Mouse (Mus musculus) skeletal muscle tissue, adult 2 months (tissue): ENCODE data around the gene Lin37.

Experiments used
- DNase-seq: peaks from one replicate; pipeline ENCODE4 v3.0.0-alpha.2; 2012; ENCODE audit warnings: low read depth, low spot score

Lin37 gene

DNA sequence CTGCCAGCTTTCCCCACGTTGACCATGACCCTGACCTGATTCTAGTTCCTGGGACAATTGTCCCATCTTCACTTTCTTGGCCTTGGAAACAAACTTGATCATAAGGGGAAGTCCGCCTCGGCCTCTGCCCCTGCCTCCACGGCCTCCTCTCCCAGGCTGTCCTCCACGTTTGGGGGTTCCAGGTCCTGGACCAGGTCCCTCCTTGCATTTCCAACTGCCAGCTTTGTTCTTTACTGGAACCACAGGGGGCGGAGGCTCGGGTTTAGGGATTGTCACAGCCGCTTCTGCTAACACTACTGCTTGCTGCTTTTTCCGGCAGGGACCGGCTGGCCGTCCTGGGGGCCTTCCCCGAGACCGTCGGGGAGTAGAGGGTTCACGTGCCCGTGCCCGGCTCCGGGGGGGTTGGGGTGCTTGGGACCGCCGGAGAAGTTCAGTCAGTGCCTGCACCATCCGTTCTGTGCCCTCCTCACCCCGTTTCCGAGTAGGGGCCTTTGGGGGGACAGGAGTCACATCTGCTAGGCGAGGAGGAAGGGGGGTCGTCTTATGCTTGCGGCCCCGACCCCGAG lies 26.9 kb upstream of the Lin37 start:
- DNase-seq = no peak

DNA sequence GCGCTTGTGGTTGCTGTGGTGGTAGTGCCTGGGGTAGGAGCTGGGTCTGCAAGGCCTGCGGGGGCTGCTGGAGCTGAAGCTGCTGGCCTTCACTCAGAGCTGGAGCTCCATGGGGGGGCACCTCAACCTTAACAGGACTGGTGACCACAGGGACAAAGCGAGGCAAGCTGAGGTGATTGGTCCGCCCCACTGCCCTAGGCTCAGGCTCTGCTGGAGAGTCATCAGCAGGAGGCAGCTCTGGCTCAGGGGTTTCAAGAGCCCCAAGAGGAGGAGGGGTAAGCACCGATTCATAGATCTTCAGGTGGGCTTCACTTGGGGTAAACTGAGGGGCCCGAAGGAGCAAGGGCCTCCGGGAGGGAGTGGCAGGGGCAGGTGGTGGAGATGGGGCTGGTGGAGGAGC lies 25.5 kb upstream of the Lin37 start:
- DNase-seq = no peak

DNA sequence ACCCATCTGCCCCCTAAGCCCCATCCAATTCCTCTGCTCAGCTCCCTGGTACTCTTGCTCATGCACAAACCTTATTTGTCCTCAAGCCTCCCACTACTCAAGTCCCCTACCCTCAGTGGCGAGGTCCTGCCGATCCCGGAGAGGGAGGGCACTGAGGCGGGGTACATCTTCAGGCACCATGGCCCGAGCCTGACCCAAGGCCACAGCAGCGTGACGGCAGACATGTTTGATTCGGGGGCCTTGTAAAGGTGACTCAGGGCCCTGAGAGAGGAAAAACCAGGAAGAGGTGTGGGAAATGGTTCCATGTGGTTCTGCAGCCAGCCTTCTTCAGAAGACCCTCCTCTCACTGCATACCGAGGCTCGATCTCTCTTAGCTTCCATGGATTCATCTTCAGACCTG lies 24.7 kb upstream of the Lin37 start:
- no peak for DNase-seq

DNA sequence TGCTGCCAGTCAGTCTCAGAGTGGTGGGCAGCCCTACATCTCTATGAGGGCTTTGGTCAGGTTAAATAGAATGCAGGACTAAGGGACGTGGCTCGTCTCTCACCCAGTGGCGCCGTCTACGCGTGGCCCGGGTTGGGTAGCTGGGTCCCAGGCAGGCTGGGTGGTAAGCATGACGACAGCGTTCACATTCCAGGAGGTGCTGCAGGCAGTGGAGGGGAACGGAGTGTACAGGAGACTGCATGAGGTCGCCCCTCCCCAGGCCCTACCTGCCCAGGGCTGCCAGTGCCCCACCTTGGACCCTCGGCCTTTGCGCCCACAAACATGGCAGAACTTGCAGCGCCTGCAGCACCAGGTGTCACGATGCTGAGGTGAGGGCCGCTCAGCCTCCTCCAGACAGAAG lies 21.9 kb upstream of the Lin37 start:
- DNase-seq = no peak

DNA sequence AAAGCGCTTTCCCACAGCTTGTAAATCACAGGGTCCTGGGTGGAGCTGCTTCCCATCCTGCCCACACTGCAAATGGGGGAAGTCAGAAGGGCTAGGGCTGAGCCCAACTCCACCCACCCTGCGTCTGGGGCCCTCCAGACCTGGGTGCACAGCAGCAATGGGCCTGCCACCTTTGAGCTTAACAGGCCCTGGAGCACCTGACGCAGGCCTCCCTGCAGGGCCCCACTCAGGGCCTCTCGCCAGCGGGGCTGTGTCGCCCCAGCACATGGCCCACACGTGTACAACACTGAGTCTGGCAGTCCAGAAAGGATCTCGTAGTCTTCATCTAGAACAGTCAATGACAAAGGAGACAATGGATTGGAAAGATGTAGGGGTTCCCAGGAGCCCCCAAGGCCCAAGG lies 20.3 kb upstream of the Lin37 start:
- DNase-seq = no peak

DNA sequence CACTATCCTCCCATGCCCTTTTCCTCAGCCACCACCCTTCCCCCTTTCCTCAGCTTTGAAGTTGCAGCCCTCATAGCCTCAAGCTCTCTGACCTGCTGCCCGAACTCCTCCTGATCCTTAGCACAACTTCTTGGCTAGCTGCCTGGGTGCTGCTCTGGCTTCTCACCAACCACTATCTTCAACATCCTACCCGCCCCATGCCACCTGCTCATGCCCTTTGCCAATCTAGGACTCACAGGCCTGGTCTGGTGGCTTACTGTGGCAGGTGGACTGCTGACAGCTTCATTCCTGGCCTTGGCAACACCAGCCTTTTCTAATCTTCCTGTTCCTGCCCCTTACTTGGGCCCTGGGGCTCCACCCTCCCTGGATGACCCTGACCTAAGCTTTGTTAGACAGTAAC lies 13.3 kb upstream of the Lin37 start:
- DNase-seq = peak; percentile 94

DNA sequence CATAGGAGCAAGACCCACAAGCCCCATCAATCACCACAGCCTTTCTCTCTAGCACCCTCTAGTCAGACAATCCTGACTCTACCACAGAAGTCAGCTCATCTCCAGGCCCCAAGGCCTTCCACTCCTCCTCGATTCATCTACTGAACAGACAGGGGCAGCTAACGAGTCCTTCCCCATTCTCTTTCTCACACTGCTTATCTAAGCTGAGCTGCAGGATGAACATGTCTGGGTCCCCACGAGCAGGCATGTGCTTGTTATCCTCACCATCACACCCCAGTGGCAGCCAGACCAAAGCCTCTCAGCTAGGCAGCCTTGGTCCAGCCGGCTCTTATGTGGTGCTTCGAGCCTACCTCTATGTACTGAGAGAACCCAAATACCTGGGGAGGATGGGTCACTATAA lies 12.8 kb upstream of the Lin37 start:
- DNase-seq = no peak

DNA sequence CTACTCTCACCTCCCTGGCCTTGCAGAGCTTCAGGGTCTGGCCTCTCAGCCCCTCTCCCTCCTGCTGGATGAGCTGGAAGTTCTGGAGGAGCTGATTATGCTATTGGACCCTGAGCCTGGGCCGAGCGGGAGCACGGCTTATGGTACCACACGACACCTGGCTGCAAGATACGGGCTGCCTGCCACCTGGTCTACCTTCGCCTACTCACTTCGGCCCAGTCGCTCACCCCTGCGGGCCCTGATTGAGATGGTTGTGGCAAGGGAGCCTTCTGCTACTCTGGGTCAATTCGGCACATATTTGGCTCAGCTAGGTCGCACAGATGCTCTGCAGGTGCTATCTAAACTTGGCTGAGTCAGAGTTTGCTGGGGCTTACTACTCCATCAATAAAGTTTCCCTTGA lies 7.9 kb upstream of the Lin37 start:
- no peak for DNase-seq

DNA sequence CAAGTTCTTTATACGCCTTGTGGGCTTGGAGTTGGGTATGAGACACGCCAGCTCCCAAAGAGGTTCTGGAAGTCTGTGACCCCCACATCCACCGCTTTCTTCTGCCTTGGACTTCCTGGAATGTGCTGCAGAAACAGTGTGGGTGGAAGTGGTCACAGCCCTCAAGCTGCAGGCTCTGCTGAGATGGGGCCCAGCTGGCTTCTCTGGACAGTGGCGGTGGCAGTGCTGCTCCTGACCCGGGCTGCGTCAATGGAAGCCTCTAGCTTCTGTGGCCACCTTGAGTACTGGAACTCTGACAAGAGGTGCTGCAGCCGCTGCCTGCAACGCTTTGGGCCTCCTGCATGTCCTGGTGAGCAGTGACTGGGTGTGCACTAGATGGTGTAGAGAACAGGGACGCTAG lies 6.4 kb upstream of the Lin37 start:
- DNase-seq = no peak

DNA sequence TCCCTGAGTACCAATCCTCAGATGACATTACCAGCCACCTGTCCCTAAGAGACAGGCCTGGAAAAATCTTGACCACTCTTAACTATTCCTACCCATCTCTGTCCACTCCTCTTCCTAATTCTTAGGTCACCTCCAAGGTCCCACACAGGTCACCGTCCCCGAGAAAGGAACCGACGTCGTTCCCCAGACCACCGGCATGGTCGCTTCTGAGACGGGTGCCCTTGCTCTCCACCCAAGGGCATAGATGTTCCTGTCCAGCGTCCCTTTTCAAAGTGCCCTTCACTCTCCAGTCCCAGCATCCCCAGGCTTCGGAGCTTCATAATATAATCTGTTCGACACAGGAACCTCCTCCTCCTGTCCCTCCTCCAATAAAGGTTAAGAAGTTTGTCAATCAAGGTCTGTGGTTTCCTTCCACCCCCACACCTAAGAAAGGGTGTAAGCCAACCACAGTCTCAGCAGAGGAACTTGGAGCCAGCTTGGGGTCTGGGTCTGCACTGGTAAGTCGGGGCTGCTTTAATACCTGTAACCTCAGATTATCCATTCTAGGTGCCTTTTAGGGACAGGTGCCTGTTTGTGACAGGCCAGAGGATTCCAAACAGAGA lies 5.4 kb upstream of the Lin37 start, which contains the start of gene Igflr1:
Igflr1 (plus strand) TSS at position 458 of the 602 bp plus-strand sequence.
- DNase-seq = no peak

DNA sequence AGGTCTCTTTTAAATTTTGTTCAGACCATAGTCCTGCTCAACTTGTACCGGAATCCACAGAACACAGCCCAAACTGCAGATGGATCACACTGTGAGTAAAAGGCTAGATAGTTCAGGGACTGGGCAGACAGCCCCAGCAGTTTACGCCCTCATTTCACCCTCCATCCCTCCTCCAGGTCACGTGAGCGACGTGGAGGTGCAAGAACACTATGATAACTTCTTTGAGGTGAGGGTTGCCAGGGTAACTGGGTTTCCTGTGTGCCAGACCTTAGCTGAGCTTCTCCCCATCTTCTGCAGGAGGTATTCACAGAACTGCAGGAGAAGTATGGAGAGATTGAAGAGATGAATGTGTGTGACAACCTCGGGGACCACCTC lies 4.3 kb upstream of the Lin37 start:
- DNase-seq = no peak

DNA sequence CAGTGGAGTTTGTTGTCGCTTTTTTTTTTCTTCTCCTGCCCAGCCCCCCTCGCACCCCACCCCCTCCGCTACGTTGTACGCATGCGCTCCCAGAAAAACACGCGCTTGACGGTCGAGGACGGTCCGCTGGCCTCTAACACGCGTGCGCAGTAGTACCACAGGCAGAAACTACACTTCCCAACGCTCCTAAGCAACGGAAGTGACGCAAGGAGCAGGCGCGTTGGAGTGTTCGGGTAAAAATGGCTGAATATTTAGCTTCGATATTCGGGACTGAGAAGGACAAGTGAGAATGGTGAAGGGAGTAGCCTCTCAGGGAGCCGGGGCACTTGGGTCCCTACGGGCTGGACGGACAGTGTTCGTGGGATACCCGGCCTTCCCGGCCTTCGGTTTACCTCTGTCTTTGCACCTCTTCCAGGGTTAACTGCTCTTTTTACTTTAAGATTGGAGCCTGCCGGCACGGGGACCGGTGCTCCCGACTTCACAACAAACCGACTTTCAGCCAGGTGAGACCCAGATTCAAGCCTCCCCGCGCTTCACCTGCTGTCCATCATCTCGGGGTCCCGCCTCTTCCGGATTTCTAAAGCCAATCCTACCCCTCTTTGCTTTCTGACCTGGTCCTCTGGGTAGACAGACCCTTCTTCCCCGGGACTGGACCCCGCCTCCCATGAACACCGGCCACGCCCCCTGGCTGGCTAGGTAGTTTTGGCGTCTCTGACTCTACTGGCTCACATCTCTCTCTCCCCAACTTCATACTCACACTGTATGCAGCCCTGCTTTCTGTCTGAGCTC lies 3.7 kb upstream of the Lin37 start, which contains the start of the genes U2af1l4, Gm49396 and Psenen:
U2af1l4 (plus strand) TSS at position 185 of the 789 bp plus-strand sequence.
Gm49396 (plus strand) TSS at position 228 of the 789 bp plus-strand sequence.
Psenen (minus strand) TSS at position 511 of the 789 bp plus-strand sequence.
- peak; percentile 99 for DNase-seq

DNA sequence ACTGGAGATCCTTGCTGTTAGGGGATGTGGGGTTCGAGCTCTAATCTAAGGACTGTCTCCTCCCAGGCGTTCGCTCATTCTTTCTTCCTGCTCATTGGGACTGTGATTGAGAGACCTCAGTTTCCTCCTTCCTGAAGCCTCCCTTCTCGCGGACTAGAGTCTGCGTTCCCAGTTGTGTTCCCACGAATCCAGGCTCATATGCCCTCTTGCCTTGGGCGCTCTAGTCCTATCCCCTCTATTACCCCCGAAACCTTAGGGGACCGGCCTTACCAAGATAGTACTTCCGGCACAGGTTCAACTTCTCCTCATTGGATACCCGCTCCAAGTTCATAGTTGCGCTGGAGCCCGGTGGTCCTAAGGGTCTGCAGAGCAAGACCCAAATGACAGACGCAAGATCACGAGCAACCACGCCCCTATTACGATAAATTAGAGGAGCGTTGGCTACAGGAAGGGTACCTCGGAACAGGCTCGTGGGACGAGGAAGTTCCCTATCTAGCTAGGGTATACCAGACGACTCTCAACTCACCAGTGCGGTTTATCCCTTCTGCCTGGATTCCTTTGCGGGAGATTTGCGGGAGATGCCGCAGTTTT lies 3.0 kb upstream of the Lin37 start:
- DNase-seq = no peak

DNA sequence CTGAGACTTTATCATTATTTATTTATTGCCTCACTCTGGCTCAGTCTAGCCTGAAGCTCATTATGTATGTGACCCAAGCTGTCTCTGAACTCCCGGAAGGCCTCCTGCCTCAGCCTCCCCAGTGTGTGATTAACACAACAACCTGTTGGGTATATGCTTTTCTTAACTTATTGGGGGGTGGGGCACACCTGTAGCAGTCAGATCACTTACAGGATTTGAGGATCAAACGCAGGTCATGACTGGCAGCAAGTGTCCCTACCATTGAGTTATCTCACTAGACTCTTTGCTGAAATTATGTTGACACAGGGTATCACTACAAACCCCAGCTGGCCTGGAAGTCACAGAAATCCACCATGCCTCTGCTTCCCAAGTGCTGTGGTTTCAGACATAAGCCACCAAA lies 658 bp upstream of the Lin37 start:
- no peak for DNase-seq

DNA sequence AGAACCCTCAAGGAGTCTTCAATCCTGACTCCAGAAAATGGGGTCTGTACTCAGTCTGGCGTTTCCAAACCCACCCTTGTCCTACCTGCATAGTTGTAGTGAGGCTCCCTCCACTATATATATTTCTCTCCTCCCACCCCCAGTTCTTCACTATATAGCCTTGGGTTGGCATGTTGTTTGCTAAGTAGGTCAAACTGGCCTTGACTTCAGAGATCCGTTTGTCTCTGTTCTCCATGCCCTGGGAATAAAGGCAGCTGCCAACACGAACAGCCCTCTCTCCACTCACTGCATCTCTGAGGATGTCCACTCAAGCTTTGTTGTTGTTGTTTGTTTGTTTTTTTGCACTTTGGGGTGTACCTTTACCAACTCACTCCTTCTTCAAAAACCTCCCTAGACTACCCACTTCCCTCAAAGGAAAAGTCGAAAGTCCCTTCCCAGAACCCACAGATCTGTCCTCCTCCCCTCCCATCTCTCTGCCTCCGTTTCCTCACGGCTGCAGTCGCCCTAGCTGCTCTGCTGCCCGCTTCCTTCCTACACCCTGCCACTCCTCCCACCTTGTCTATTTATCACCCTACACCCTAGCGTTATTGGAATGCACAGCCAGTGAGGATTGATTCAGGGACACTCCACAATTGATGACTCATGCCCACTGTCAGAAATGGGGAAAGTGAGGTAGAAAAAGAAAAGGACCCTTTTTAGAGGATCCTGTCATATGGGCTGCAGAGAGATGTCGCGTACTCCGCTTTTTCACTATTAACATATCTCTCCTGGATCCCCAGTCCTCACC lies 789 bp downstream of the Lin37 start:
- no peak for DNase-seq

DNA sequence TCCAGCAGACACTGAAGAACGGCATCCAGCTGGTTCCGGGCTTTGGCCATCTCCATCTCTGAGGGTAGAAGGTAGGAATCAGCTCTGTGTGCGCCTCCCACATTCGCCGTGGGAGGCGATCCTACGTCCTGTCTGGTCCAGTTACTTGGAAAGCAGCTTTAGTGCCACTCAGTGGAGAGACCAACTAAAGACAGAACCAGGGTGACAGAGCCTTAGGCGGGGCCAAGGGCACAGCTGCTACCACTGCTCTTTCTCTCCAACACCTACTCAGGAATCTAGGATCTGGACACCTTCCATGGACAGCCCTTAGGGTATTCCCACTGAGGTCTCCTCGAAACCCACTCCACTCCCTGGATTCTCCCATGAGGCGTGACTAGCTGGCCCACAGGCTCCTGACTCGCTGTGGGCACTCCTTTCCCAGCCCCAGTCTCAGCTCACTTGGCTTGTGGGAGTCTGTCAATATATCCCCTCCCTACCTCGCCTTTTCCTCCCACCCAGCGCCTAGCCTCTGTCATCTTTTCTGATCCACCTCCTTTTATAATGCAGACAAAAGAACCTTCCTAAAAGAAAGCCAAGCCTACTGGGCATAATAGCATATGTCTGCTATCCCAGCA lies 1.6 kb downstream of the Lin37 start:
- no peak for DNase-seq

DNA sequence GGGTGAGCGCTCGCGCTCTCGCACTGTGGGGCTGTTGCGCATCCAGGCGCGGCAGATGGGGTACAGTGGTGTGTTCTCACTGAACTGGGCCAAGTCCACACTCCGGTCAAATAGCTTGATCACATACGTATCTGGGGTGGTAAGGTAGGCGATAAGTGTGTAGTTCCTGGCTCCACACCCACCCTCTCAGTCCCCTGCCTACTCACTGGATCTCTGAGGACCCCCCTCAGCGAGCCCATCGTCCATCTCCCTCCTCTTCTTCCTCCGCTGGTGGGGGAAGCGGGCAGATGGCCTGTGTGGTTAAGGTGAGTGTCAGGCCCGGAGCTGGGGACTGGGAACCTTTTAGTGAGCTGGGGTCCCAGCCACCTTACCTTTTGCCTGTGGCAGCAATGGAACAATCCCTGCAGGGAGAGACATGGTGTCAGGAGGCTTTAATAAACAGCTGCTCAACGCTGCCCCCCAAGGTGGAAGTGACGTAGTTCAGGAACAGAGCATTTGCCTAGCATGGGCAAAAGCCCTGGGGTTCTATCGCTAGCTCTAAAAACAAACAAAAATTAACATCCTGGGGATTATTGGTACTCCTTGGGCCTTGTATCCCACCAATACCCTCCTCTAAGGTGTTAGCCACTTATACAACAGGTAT lies 2.6 kb downstream of the Lin37 start:
- DNase-seq = no peak

DNA sequence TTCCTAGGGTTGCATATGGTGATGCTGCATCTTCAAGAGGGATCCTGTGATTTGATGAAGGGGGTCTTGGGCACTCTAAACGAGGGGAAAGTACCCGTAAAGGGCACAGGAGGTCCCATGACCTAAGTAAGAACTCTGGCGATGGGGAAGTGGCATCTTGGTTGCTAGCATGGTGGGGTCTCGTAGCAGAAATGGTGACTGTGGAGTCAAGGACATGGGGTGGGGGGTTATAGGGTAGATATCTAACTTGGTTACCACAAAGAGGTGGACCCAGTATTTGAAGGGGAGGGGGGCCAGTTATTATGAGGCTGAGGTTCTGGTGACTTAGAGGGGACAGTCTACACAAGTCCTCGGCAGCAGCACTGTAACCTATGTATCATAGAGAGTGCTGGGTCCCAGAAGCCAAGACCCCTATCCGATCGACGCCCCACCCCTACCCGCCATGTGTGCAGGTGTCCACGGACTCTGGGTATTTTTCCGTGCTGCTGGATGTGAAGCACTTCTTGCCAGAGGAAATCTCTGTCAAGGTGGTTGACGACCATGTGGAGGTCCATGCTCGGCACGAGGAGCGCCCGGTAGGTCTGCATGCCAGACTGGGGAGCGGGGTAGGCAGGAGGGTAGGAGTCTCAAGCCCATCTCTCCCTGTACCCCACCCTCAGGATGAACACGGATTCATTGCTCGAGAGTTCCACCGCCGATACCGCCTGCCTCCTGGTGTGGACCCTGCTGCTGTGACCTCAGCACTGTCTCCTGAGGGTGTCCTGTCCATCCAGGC lies 5.6 kb downstream of the Lin37 start:
- DNase-seq = no peak

DNA sequence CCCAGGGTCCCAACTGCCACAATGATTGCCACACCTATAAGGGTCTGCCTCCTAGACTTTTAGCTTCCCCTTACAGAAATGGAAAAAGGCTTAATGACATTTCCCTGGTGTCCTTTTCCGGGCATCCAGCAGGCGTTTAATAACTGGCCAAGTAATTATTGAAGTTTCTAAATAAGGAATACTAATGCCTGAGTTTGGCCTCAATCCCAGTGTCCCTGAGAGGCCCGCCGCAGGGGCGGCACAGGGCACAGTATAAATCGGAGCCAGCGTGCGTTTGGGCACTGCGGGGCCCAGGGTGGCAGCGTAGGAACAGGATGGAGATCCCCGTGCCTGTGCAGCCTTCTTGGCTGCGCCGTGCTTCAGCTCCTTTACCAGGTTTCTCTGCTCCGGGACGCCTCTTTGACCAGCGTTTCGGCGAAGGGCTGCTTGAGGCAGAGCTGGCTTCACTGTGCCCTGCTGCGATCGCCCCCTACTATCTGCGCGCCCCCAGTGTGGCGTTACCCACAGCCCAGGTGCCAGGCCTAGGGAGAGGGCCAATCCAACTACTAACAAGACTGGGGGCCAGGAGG lies 6.5 kb downstream of the Lin37 start:
- peak; percentile 80 for DNase-seq
